ENCODE assay signal across 20 mouse cellular contexts in genomic region chr19:10104234-10104633, GRCm38 (mm10). TPM values are rescaled to one million over a fixed set of nuclear protein-coding genes. Genes with fewer than 3 reads are reported as not detected.
DNase-seq lines count a peak whose midpoint lies in the region; ATAC-seq lines count a peak whose summit lies in the region.
"Had no signal": no experiment of that assay in that cellular context is flagged by ENCODE, and none has a peak within 500 bp of the region (broad histone marks: within the 10 kb centered on the region; RNA-seq: fewer than 3 reads in every experiment).

No protein-coding gene starts in this region.

- H3K4me2 ChIP-seq in hindbrain, embryonic 13.5 days: no peak overlapping the region
- H3K4me2 ChIP-seq: embryonic facial prominence, embryonic 15.5 days; forebrain, embryonic 12.5 days had no signal

- no peak overlapping the region for H3K9ac ChIP-seq in hindbrain, embryonic 13.5 days
- H3K9ac ChIP-seq: embryonic facial prominence, embryonic 15.5 days; forebrain, embryonic 12.5 days had no signal

- DNase-seq in adrenal gland, postnatal 10 days: peak; percentile 52
- no peak for DNase-seq in adrenal gland, postnatal 25 days
- DNase-seq in hindbrain, embryonic 10.5 days (ENCODE audit: low spot score): no peak
- DNase-seq in urinary bladder, postnatal 14 days (ENCODE audit: low spot score): peak; percentile 66
- DNase-seq in urinary bladder, adult 2 months (ENCODE audit: low spot score): no peak
- no peak for DNase-seq in retina, postnatal 1 day
- no peak for DNase-seq in spleen, postnatal 4 days (ENCODE audit: low spot score in 2 of 2)
- DNase-seq: cerebellum, adult 11 months; kidney, adult 11 months; kidney, postnatal 14 days; layer of hippocampus, postnatal 36 days; right cerebral cortex, postnatal 25 days; thymus, adult 2 months had no signal

- ATAC-seq in hindbrain, embryonic 13.5 days (ENCODE audit: low FRiP score): no peak
- ATAC-seq: hindbrain, embryonic 16.5 days; Patski had no signal

- H3K4me3 ChIP-seq in hindbrain, embryonic 10.5 days: no peak overlapping the region
- no peak overlapping the region for H3K4me3 ChIP-seq in hindbrain, embryonic 13.5 days
- H3K4me3 ChIP-seq: embryonic facial prominence, embryonic 15.5 days; forebrain, embryonic 12.5 days; limb, embryonic 10.5 days; myocyte had no signal

- H3K27me3 ChIP-seq in hindbrain, embryonic 10.5 days (ENCODE audit: insufficient read depth, poor library complexity, severe bottlenecking): no peaks in the 10 kb centered on the region
- H3K27me3 ChIP-seq in hindbrain, embryonic 13.5 days: no peaks in the 10 kb centered on the region
- H3K27me3 ChIP-seq: embryonic facial prominence, embryonic 15.5 days; forebrain, embryonic 12.5 days; Patski had no signal

- peaks cover 27% of the 10 kb centered on the region for H3K4me1 ChIP-seq in hindbrain, embryonic 10.5 days (replicated peaks)
- peaks cover 17% of the 10 kb centered on the region for H3K4me1 ChIP-seq in hindbrain, embryonic 13.5 days (replicated peaks)

- peaks cover 6% of the 10 kb centered on the region for H3K36me3 ChIP-seq in hindbrain, embryonic 10.5 days
- H3K36me3 ChIP-seq in hindbrain, embryonic 13.5 days: no peaks in the 10 kb centered on the region
- H3K36me3 ChIP-seq: embryonic facial prominence, embryonic 15.5 days; forebrain, embryonic 12.5 days had no signal

- peak overlapping the region; percentile 41; the same call in 1 of the 2 replicates for H3K27ac ChIP-seq in hindbrain, embryonic 10.5 days
- H3K27ac ChIP-seq in hindbrain, embryonic 13.5 days: no peak overlapping the region
- H3K27ac ChIP-seq: embryonic facial prominence, embryonic 15.5 days; limb, embryonic 10.5 days had no signal

- no peaks in the 10 kb centered on the region for H3K9me3 ChIP-seq in hindbrain, embryonic 10.5 days
- no peaks in the 10 kb centered on the region for H3K9me3 ChIP-seq in hindbrain, embryonic 13.5 days
- H3K9me3 ChIP-seq: embryonic facial prominence, embryonic 15.5 days; forebrain, embryonic 12.5 days; limb, embryonic 10.5 days had no signal

- 90% methylated on average over 6 of the region's 6 CpGs for WGBS in hindbrain, embryonic 10.5 days
- WGBS in hindbrain, embryonic 13.5 days: 90% methylated on average over 6 of the region's 6 CpGs

RNA-seq across cellular contexts. Expression of gene Fads2, which starts 2.7 kb away (rescaled TPM):
- total RNA-seq in adrenal gland, postnatal 10 days (2021): 100 to 1,000 TPM; 344 to 595 TPM
- 1,800 and 1,888 TPM in 2 replicates for total RNA-seq in adrenal gland, postnatal 25 days (2021)
- polyA plus RNA-seq in hindbrain, embryonic 10.5 days (2016; fragmentation: Nextera tagmentation; extraction: Ambion mirVana): 180 and 207 TPM in 2 replicates
- 149 and 152 TPM in 2 replicates for polyA plus RNA-seq in hindbrain, embryonic 13.5 days (2015; fragmentation: Nextera tagmentation; extraction: Ambion mirVana)
- 156 and 173 TPM in 2 replicates for polyA plus RNA-seq in urinary bladder, adult 2 months (2012; rRNA removed)

Comparison
In these comparisons a context has a peak if more than half of its experiments do, and no peak if none do; other contexts are left out.
1. DNase-seq: peak in adrenal gland, postnatal 10 days (single experiment) and urinary bladder, postnatal 14 days (single experiment); none in adrenal gland, postnatal 25 days (single experiment), hindbrain, embryonic 10.5 days (single experiment), urinary bladder, adult 2 months (single experiment), retina, postnatal 1 day (single experiment) and spleen, postnatal 4 days (0 of 2).